Mouse (Mus musculus) midbrain, embryonic 12.5 days (tissue): ENCODE results near the gene Gm8298. TPM values are rescaled to one million over a fixed set of nuclear protein-coding genes. Genes with fewer than 3 reads are reported as not detected.
"Not testable (repeated sequence)": the region's sequence is repeated elsewhere in the genome, so short reads cannot be mapped to it uniquely, and the experiment has no call there.

Source experiments
- ATAC-seq: fragments of 200-750 bp; cut with Nextera tagmentation; 2 replicates; pipeline ENCODE4 v1.8.0; 2017; ENCODE audit warnings: low read depth, moderate TSS enrichment, moderate library complexity; ENCODE audit not compliant: low FRiP score
- H3K27ac ChIP-seq: fragments of 300-500 bp; sonication (generic); replicated peaks from 2 replicates; pipeline ENCODE4 v1.5.1; 2016; ENCODE audit warnings: mild to moderate bottlenecking
- H3K27me3 ChIP-seq: fragments of 300-500 bp; sonication (generic); 2 replicates; pipeline ENCODE4 v1.6.1; 2016; ENCODE audit warnings: mild to moderate bottlenecking
- H3K36me3 ChIP-seq: fragments of 300-500 bp; sonication (generic); 2 replicates; pipeline ENCODE4 v1.6.1; 2016
- H3K4me1 ChIP-seq: fragments of 300-500 bp; sonication (generic); 2 replicates; pipeline ENCODE4 v1.6.1; 2016
- H3K4me2 ChIP-seq: fragments of 300-500 bp; sonication (generic); replicated peaks from 2 replicates; pipeline ENCODE4 v1.6.1; 2016; ENCODE audit warnings: mild to moderate bottlenecking, moderate library complexity
- H3K4me3 ChIP-seq: fragments of 300-500 bp; sonication (generic); 2 replicates; pipeline ENCODE4 v1.5.1; 2016; ENCODE audit warnings: mild to moderate bottlenecking
- H3K9ac ChIP-seq: fragments of 300-500 bp; sonication (generic); replicated peaks from 2 replicates; pipeline ENCODE4 v1.6.1; 2016; ENCODE audit warnings: mild to moderate bottlenecking, moderate library complexity
- H3K9me3 ChIP-seq: fragments of 300-500 bp; sonication (generic); 2 replicates; pipeline ENCODE4 v1.6.1; 2016; ENCODE audit warnings: mild to moderate bottlenecking
- WGBS: fragments of 180-500 bp; shearing (Covaris S2); methylation state at CpG from one replicate; pipeline ENCODE4 v1.1.7; 2016; 5-methylcytosine and 5-hydroxymethylcytosine counted together
- polyA plus RNA-seq: library from polyadenylated mRNA; unstranded; fragments of >200 nt; fragmentation: Nextera tagmentation; extraction: Ambion mirVana; gene quantifications from 2 replicates; pipeline ENCODE4 v1.2.1, GENCODE M21; 2016

Gm8298 gene
- polyA plus RNA-seq = not detected in 2 replicates

DNA sequence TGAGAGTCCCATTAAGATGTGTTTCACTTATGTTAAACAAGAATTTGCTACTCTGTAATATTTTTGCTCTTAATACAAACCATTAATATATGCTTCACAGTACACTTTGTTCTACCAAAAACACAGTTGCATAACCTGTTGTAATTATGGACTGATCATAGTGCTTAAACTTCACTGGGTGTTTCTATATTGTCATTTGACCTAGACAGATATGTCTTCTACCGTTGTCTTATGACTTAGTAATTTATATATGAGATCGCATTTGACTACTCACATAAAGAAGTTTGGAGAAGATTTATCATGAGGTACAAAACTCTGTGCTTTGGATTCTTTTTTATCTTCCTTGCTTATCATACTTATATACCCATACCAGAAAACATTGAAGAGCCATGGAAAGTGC lies at the start of gene Gm8298:
TSS of gene Gm8298 (plus strand) at position 301 of the 400 bp plus-strand sequence.
- ATAC-seq = no peak
- H3K27me3 ChIP-seq = no peaks in the 10 kb centered on the region
- no peak within 1 kb of the TSS for H3K27ac ChIP-seq
- no peaks in the 10 kb centered on the region for H3K9me3 ChIP-seq
- H3K36me3 ChIP-seq = no peaks in the 10 kb centered on the region
- H3K4me2 ChIP-seq = no peak within 1 kb of the TSS
- H3K4me3 ChIP-seq = no peak within 1 kb of the TSS
- H3K4me1 ChIP-seq = no peaks in the 10 kb centered on the region
- no peak within 1 kb of the TSS for H3K9ac ChIP-seq
- 96% methylated on average over 2 of the region's 2 CpGs for WGBS

DNA sequence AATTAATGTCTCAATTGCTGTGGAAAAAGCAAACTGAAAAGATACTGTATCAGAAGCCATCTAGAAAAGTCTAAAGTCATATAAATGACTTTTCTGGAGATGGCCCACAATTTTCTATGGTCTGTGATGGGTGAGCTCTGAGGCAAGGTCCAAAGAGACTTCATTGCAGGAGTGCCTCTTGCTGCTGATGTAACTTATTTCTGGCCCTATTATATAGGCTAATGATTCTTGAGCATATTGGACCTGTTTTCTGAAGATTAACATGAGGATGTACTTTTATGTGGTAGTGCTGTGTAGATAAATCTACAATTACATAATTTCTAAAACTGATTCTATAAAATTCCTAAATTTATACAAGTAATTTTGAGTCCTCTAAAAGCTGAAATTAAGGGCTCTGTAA lies 47.7 kb upstream of the Gm8298 start:
- H3K4me3 ChIP-seq = no peak overlapping the region
- H3K4me1 ChIP-seq = no peaks in the 10 kb centered on the region
- no peaks in the 10 kb centered on the region for H3K9me3 ChIP-seq
- no peaks in the 10 kb centered on the region for H3K27me3 ChIP-seq
- no peak overlapping the region for H3K4me2 ChIP-seq
- ATAC-seq = no peak
- H3K36me3 ChIP-seq = no peaks in the 10 kb centered on the region
- H3K27ac ChIP-seq = no peak overlapping the region
- H3K9ac ChIP-seq = no peak overlapping the region

DNA sequence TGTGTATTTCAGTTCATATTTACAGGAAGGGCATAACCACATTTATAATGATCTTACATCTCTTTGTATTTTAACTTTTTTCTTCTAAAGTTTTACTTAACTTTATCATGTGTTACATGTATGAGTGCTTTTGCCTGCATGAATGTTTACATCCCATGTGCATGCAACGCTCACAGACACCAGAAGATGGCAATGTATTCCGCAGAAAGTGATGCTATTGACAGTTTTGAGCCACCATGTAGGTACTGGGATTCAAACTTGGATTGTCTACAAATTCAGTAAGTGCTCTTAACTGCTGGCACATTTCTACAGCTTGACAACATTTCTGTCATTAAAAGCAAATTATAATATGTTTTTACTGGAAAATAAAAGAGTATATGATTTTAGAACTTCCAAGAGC lies 9.9 kb downstream of the Gm8298 start:
- Histone ChIP-seq H3K9me3 (no peaks in the 10 kb centered on the region), H3K27ac (no peak overlapping the region), H3K36me3 (no peaks in the 10 kb centered on the region), H3K4me1 (no peaks in the 10 kb centered on the region), H3K4me3 (no peak overlapping the region), H3K4me2 (no peak overlapping the region), H3K9ac (no peak overlapping the region), H3K27me3 (no peaks in the 10 kb centered on the region)
- whole genome bisulfite sequencing = 22% methylated on average over 2 of the region's 2 CpGs
- no peak for ATAC-seq

DNA sequence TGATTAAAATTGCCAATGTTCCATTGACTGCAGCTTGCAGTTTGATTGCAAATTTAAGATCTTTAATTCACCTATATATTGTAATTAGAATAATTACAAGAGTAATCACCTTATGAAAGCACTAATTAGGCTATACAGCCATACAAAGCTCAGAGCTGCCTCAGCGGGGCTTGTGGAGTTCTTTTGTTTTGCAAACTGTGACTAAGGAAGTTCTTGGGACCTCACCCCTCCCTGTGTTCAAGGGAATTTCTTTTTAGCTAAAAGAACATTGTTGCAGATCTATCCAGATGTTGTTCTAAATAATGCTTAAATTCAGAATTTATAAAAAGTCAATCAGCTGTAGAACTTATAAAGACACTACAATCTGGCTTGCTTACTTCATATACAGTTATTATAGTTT lies 16.8 kb downstream of the Gm8298 start:
- H3K4me2 ChIP-seq, H3K9ac ChIP-seq, H3K4me3 ChIP-seq, H3K4me1 ChIP-seq, H3K36me3 ChIP-seq, H3K27me3 ChIP-seq, H3K9me3 ChIP-seq, ATAC-seq, H3K27ac ChIP-seq: not testable (repeated sequence)
- 13% methylated on average over 1 of the region's 1 CpGs for WGBS

DNA sequence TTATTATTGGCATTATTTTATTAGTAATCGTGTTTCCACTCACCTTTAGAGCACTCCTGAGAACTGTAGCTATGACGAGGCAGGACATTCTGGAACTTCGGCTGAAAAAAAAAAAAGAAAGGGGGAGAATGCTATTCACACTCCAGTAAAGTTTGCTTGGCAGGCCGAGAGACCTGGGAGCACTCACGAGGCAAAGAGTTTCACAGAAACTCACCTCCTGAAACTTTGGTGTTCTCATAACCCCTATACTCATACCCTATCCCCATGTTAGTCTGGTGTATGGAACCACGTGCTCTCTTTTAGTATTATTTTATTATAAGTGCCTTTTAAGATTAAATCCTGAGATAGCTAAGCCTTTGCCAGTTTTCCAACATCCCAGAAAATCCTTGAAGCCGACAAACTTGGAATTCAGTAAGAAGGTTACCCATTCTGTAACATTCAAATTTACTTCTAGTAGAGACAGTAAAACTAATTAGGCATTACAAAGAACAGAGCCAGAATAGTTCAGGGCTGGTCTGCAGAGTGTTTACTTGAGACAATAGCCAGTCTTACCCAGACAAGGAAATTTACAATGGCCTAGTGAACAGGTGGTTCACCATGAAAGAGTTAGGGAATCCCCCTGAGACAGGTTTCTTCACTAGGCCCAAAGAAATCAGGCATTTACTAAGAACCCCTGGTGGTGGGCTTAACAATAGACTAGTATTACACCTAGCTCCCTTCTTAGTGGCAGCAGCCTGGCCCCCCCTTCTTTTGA lies 19.1 kb downstream of the Gm8298 start:
- H3K4me1 ChIP-seq, H3K9me3 ChIP-seq, H3K27me3 ChIP-seq, ATAC-seq, H3K9ac ChIP-seq, H3K36me3 ChIP-seq, H3K4me2 ChIP-seq, H3K27ac ChIP-seq, H3K4me3 ChIP-seq: not testable (repeated sequence)
- 78% methylated on average over 7 of the region's 7 CpGs for WGBS

DNA sequence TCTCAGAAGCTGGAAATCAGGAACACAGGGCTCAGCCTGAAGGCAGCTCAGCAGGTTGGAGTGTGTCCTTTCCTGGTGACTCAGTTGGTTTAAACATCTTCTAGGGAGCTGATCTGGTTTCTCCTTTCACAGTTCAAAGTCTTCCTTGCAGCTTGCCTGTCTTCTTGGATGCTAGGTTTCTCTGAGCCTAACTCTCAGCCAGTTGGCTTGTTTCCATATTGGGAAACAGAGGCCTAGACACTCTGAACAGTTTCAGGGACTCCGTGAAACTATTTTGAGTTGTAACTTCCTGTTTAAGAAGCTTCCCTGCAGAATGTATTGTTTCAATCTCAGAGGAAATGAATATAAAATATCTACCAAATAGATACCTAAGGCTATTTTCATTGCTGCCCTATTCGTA lies 32.4 kb downstream of the Gm8298 start:
- Histone ChIP-seq H3K4me1 (no peaks in the 10 kb centered on the region), H3K27ac (no peak overlapping the region), H3K27me3 (no peaks in the 10 kb centered on the region), H3K4me2 (no peak overlapping the region), H3K4me3 (no peak overlapping the region), H3K9me3 (no peaks in the 10 kb centered on the region), H3K36me3 (no peaks in the 10 kb centered on the region), H3K9ac (no peak overlapping the region)
- WGBS = 93% methylated on average over 2 of the region's 2 CpGs
- ATAC-seq = no peak

DNA sequence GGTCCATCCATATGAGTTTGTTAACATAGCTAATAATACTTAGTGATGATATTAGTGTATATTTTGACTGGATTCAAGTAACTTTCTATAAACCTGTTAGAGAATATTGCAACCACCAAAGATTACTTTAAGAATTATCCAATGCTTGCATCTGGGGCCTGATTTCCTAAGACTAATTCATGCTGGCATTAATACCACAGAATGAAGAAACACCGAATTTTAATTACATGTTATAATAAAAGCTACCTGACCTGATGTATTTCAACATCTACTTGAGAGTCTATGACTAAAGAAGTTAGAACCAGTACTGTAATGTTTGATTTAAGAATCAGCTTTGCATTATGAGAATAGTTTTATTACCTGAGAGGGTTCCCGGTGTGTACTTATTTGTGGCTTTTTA lies 64.1 kb downstream of the Gm8298 start, which contains the start of gene C130079G13Rik:
TSS of gene C130079G13Rik (plus strand) at position 301 of the 400 bp plus-strand sequence.
- no peaks in the 10 kb centered on the region for H3K4me1 ChIP-seq
- H3K27ac ChIP-seq = no peak within 1 kb of the TSS
- no peak for ATAC-seq
- no peak within 1 kb of the TSS for H3K9ac ChIP-seq
- no peaks in the 10 kb centered on the region for H3K9me3 ChIP-seq
- H3K36me3 ChIP-seq = no peaks in the 10 kb centered on the region
- 92% methylated on average over 2 of the region's 2 CpGs for WGBS
- H3K4me2 ChIP-seq = no peak within 1 kb of the TSS
- no peaks in the 10 kb centered on the region for H3K27me3 ChIP-seq
- H3K4me3 ChIP-seq = no peak within 1 kb of the TSS

Other genes starting within 250 kb of the Gm8298 start
- not detected in 2 replicates for gene Gm5538, start 131.3 kb upstream of the Gm8298 start, polyA plus RNA-seq
- not detected in 2 replicates for gene C130079G13Rik, start 64.2 kb downstream of the Gm8298 start, polyA plus RNA-seq
- gene Aadacl2, start 145.7 kb downstream of the Gm8298 start, polyA plus RNA-seq = not detected in 2 replicates
- gene Aadac, start 164.7 kb downstream of the Gm8298 start, polyA plus RNA-seq = not detected in 2 replicates
- gene Sucnr1, start 220.8 kb downstream of the Gm8298 start, polyA plus RNA-seq = 0.24 TPM in 1 of 2 replicates, not detected in the other